Comparison of ENCODE assay signal across 14 mouse cellular contexts in genomic region chr1:184889454-184889853, GRCm38 (mm10). TPM values are rescaled to one million over a fixed set of nuclear protein-coding genes. Genes with fewer than 3 reads are reported as not detected.
"Had no signal": no experiment of that assay in that cellular context is flagged by ENCODE, and none has a peak within 500 bp of the region (broad histone marks: within the 10 kb centered on the region; RNA-seq: fewer than 3 reads in every experiment).

No protein-coding gene starts in this region.

- H3K36me3 ChIP-seq: limb, embryonic 13.5 days; liver, embryonic 15.5 days; midbrain, embryonic 15.5 days; neural tube, embryonic 12.5 days had no signal

- H3K27ac ChIP-seq: layer of hippocampus, adult 2 months; limb, embryonic 13.5 days; liver, embryonic 15.5 days; macrophage; midbrain, embryonic 15.5 days; neural tube, embryonic 12.5 days had no signal

- H3K4me3 ChIP-seq: layer of hippocampus, adult 2 months; limb, embryonic 13.5 days; liver, embryonic 15.5 days; midbrain, embryonic 15.5 days; neural tube, embryonic 12.5 days had no signal

- H3K4me2 ChIP-seq: limb, embryonic 13.5 days; liver, embryonic 15.5 days; lung, embryonic 14.5 days; midbrain, embryonic 15.5 days; neural tube, embryonic 12.5 days had no signal

- H3K27me3 ChIP-seq: liver, embryonic 15.5 days; midbrain, embryonic 15.5 days had no signal

- H3K9me3 ChIP-seq: limb, embryonic 13.5 days; liver, embryonic 15.5 days; midbrain, embryonic 15.5 days; neural tube, embryonic 12.5 days had no signal

- H3K9ac ChIP-seq: limb, embryonic 13.5 days; liver, embryonic 15.5 days; lung, embryonic 14.5 days; midbrain, embryonic 15.5 days; neural tube, embryonic 12.5 days had no signal

- ATAC-seq: midbrain, embryonic 15.5 days had no signal

- DNase-seq: kidney, postnatal 10 days; kidney, postnatal 4 days; left cerebral cortex, postnatal 4 days; lung, embryonic 14.5 days; lung, postnatal 14 days; thymus, postnatal 4 days had no signal

- H3K4me1 ChIP-seq: limb, embryonic 13.5 days; liver, embryonic 15.5 days; midbrain, embryonic 15.5 days; neural tube, embryonic 12.5 days had no signal

RNA-seq across cellular contexts. Expression of gene C130074G19Rik, which starts 6.4 kb away (rescaled TPM):
- total RNA-seq: monocyte, adult 5-6 weeks; neutrophil, adult 5-6 weeks had no signal
- polyA plus RNA-seq: macrophage had no signal
